28 mouse cellular contexts compared by ENCODE assay signal in the genomic region with DNA sequence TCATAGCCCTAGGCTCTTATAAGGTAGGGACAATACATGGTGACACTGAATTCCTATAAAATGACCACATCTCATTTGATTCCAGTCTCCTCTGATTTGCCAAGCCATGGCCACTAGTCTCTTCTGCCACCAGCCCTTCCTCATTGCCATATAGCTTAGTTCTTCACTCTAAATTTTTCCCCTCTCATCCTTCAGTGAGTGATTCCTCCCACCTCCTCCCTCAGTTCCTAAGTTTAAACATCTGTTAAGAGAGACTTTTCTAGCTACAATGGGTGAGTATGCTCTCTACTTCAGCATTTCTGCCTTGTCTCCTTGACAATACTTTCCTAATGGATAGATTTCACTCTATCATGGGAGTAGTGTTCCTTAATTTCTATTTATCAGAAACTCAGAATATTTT.
"Had no signal": no experiment of that assay in that cellular context is flagged by ENCODE, and none has a peak within 500 bp of the region (broad histone marks: within the 10 kb centered on the region; RNA-seq: fewer than 3 reads in every experiment).

No protein-coding gene starts in this region.

- DNase-seq: cerebellum, adult 9-10 months; cerebellum, adult 9-11 months; cerebellum, postnatal 10 days; cerebellum, postnatal 14 days; cerebellum, postnatal 25 days; cerebellum, postnatal 36 days; embryo, embryonic 11 days; forebrain, postnatal 0 days; gastrocnemius, adult 2 months; gastrocnemius, postnatal 10 days; gastrocnemius, postnatal 14 days; gastrocnemius, postnatal 25 days; gastrocnemius, postnatal 36 days; heart, adult 11 months; heart, adult 18-20 months; heart, adult 2 months had no signal

- H3K27ac ChIP-seq: embryonic facial prominence, embryonic 10.5 days; embryonic facial prominence, embryonic 12.5 days; embryonic facial prominence, embryonic 13.5 days; embryonic facial prominence, embryonic 15.5 days; forebrain, embryonic 10.5 days; forebrain, embryonic 12.5 days; forebrain, embryonic 13.5 days; forebrain, embryonic 15.5 days; gastrocnemius, adult 2 months; heart, adult 2 months; heart, embryonic 10.5 days had no signal

- ATAC-seq: forebrain, embryonic 13.5 days; forebrain, embryonic 14.5 days; forebrain, embryonic 15.5 days; forebrain, embryonic 16.5 days; forebrain, postnatal 0 days had no signal

- H3K4me3 ChIP-seq: embryonic facial prominence, embryonic 10.5 days; embryonic facial prominence, embryonic 12.5 days; embryonic facial prominence, embryonic 13.5 days; embryonic facial prominence, embryonic 15.5 days; erythroblast, embryonic 14.5 days; forebrain, embryonic 10.5 days; forebrain, embryonic 12.5 days; forebrain, embryonic 13.5 days; forebrain, embryonic 15.5 days; gastrocnemius, adult 2 months; heart, adult 2 months; heart, embryonic 10.5 days had no signal
